Mouse (Mus musculus) heart, embryonic 10.5 days (tissue): ENCODE data around the gene Pfdn6. TPM values are rescaled to one million over a fixed set of nuclear protein-coding genes. Genes with fewer than 3 reads are reported as not detected.

Source experiments
- DNase-seq: peaks from one replicate; pipeline ENCODE4 v3.0.0-alpha.2; 2017; ENCODE audit warnings: low spot score
- H3K27ac ChIP-seq: fragments of 300-500 bp; sonication (generic); 2 replicates; pipeline ENCODE4 v1.5.1; 2016; ENCODE audit warnings: mild to moderate bottlenecking
- H3K27me3 ChIP-seq: fragments of 300-500 bp; sonication (generic); 2 replicates; pipeline ENCODE4 v1.6.1; 2016; ENCODE audit warnings: mild to moderate bottlenecking; ENCODE audit not compliant: poor library complexity, insufficient read depth, severe bottlenecking
- H3K36me3 ChIP-seq: fragments of 300-500 bp; sonication (generic); 2 replicates; pipeline ENCODE4 v1.6.1; 2016; ENCODE audit warnings: mild to moderate bottlenecking, moderate library complexity
- H3K4me1 ChIP-seq: fragments of 300-500 bp; sonication (generic); 2 replicates; pipeline ENCODE4 v1.6.1; 2016; ENCODE audit warnings: mild to moderate bottlenecking
- H3K4me3 ChIP-seq: fragments of 300-500 bp; sonication (generic); 2 replicates; pipeline ENCODE4 v1.5.1; 2016; ENCODE audit warnings: mild to moderate bottlenecking, moderate library complexity
- H3K9me3 ChIP-seq: fragments of 300-500 bp; sonication (generic); 2 replicates; pipeline ENCODE4 v1.6.1; 2016; ENCODE audit warnings: mild to moderate bottlenecking, moderate library complexity
- WGBS: fragments of 180-500 bp; shearing (Covaris S2); methylation state at CpG from one replicate; pipeline ENCODE4 v1.1.7; 2016; 5-methylcytosine and 5-hydroxymethylcytosine counted together
- polyA plus RNA-seq: library from polyadenylated mRNA; unstranded; fragments of >200 nt; fragmentation: Nextera tagmentation; extraction: Ambion mirVana; gene quantifications from 2 replicates; pipeline ENCODE4 v1.2.1, GENCODE M21; 2016

Gene Pfdn6
- polyA plus RNA-seq, 1 experiment from 2014 or later, result 198 TPM

GRCm38 (mm10) chr17:33924577-33925283, 15.4 kb downstream of the Pfdn6 start:
- no peak for DNase-seq
- H3K9me3 ChIP-seq, result no peaks in the 10 kb centered on the region
- H3K27me3 ChIP-seq, result no peaks in the 10 kb centered on the region
- peaks cover 11% of the 10 kb centered on the region; the same call in 1 of the 2 replicates for H3K36me3 ChIP-seq
- WGBS, result 78% methylated on average over 10 of the region's 10 CpGs
- H3K4me1 ChIP-seq, result peaks cover 21% of the 10 kb centered on the region
- H3K4me3 ChIP-seq, result no peak overlapping the region
- no peak overlapping the region for H3K27ac ChIP-seq

DNA sequence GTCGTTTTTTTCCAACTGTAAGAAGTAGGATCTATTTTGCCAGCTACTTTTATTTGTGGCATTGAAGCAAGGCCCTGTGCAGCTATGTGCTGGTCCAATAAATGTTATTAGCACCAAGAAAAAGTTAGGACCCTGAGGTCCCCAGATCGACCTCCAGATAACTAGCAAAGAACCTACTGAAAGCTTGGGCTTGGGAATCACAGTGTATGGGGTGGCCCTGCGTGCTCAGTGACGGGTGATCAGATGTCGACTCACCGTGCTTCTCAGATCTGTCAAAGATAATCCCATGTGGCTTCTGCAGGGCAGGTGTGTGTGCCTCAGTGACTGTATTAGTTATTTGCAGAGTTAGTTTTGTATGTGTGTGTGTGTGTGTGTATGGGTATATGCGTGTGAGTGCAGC, 18.8 kb downstream of the Pfdn6 start:
- Histone ChIP-seq H3K27me3 (no peaks in the 10 kb centered on the region), H3K27ac (no peak overlapping the region), H3K4me3 (0 out of 2 replicates have a peak overlapping the region, but pooled peaks have one; percentile 82), H3K36me3 (peaks cover 26% of the 10 kb centered on the region), H3K4me1 (peaks cover 41% of the 10 kb centered on the region), H3K9me3 (no peaks in the 10 kb centered on the region)
- DNase-seq, result no peak
- WGBS, result 87% methylated on average over 7 of the region's 7 CpGs

GRCm38 (mm10) chr17:33920282-33921097, 19.7 kb downstream of the Pfdn6 start:
- WGBS, result under 1% methylated on average over 36 of the region's 36 CpGs
- Histone ChIP-seq H3K4me3 (peak overlapping the region; percentile 82), H3K4me1 (peaks cover 41% of the 10 kb centered on the region), H3K27ac (peak overlapping the region; percentile 83), H3K36me3 (peaks cover 22% of the 10 kb centered on the region), H3K27me3 (no peaks in the 10 kb centered on the region), H3K9me3 (no peaks in the 10 kb centered on the region)
- DNase-seq, result peak; percentile 92

GRCm38 (mm10) chr17:33919351-33920281, 20.5 kb downstream of the Pfdn6 start:
- peak overlapping the region; percentile 82 for H3K4me3 ChIP-seq
- no peaks in the 10 kb centered on the region for H3K27me3 ChIP-seq
- peaks cover 25% of the 10 kb centered on the region for H3K36me3 ChIP-seq
- H3K4me1 ChIP-seq, result peaks cover 47% of the 10 kb centered on the region
- DNase-seq, result peak; percentile 92
- peak overlapping the region; percentile 83 for H3K27ac ChIP-seq
- under 1% methylated on average over 52 of the region's 52 CpGs for WGBS
- H3K9me3 ChIP-seq, result no peaks in the 10 kb centered on the region

GRCm38 (mm10) chr17:33918293-33919203, 21.6 kb downstream of the Pfdn6 start:
- DNase-seq, result no peak
- H3K27me3 ChIP-seq, result no peaks in the 10 kb centered on the region
- peaks cover 35% of the 10 kb centered on the region for H3K36me3 ChIP-seq
- WGBS, result 52% methylated on average over 37 of the region's 37 CpGs
- H3K27ac ChIP-seq, result peak overlapping the region; percentile 83; the same call in 1 of the 2 replicates
- no peaks in the 10 kb centered on the region for H3K9me3 ChIP-seq
- peak overlapping the region; percentile 82 for H3K4me3 ChIP-seq
- peaks cover 47% of the 10 kb centered on the region for H3K4me1 ChIP-seq

- peak overlapping the region; percentile 81; the same call in 1 of the 2 replicates for H3K4me3 ChIP-seq
- peaks cover 42% of the 10 kb centered on the region for H3K36me3 ChIP-seq
- no peak for DNase-seq
- peak overlapping the region; percentile 52 for H3K27ac ChIP-seq
- no peaks in the 10 kb centered on the region for H3K27me3 ChIP-seq
- WGBS, result 85% methylated on average over 18 of the region's 18 CpGs
- H3K4me1 ChIP-seq, result peaks cover 47% of the 10 kb centered on the region
- H3K9me3 ChIP-seq, result no peaks in the 10 kb centered on the region
Measured at GRCm38 (mm10) chr17:33917656-33918292, 22.4 kb downstream of the Pfdn6 start.

- H3K4me1 ChIP-seq, result peaks cover 51% of the 10 kb centered on the region
- H3K9me3 ChIP-seq, result no peaks in the 10 kb centered on the region
- WGBS, result 69% methylated on average over 31 of the region's 31 CpGs
- peak overlapping the region; percentile 81 for H3K4me3 ChIP-seq
- no peaks in the 10 kb centered on the region for H3K27me3 ChIP-seq
- peak overlapping the region; percentile 52; the same call in 1 of the 2 replicates for H3K27ac ChIP-seq
- H3K36me3 ChIP-seq, result peaks cover 49% of the 10 kb centered on the region
- no peak for DNase-seq
Measured at GRCm38 (mm10) chr17:33916847-33917655, 23.1 kb downstream of the Pfdn6 start.

DNA sequence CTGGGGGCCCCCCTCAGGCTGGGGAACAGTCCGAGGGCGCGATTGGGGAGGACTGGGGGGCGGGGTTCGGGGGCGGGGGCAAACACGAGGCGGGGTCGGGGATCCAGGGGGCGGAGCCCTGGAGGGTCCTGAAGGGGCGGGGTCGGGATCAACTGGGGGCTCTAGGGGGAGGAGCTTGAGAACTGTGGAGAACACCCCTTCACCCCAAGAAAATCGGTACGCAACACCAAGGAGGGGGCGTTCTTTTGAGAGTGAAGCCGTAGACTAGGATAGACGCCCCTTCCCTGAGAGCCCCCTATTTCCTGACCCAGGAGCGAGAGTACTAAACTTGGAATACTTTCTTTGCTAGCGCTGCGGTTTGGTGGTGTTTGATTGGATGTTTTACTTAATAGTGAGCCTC, 23.8 kb downstream of the Pfdn6 start:
- peak overlapping the region; percentile 97 for H3K27ac ChIP-seq
- no peaks in the 10 kb centered on the region for H3K27me3 ChIP-seq
- peaks cover 56% of the 10 kb centered on the region for H3K4me1 ChIP-seq
- WGBS, result 2% methylated on average over 19 of the region's 20 CpGs
- peak overlapping the region; percentile 81 for H3K4me3 ChIP-seq
- peak; percentile 89 for DNase-seq
- no peaks in the 10 kb centered on the region for H3K9me3 ChIP-seq
- H3K36me3 ChIP-seq, result peaks cover 56% of the 10 kb centered on the region

DNA sequence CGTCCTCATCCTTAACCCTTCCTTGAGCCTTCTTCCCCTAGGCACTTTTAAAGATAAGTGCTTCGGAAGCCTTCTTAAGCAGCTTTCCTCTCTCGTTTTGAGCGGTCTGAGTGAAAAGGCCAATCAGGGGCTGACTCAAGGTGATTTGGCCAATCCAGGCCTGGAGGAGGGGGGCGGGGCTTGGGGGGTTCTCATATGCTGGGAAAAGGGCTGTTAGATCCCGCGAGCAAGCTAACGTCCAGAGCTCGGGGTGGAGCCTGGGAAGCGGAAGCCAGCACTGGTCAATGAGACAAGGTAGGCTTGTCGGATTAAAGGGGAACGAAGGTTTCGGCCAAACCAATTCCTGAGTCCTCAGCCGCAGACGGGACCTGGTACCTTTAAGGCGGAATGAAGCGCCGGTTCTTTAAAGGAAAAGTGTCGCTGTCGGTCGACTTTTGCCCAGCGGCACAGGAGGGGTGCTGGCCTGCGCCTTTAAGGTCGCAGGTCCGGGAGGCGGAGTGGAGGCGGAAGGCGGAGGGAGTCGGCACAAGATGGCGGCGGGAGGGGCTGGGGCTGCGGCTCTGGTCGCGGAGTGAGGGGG, 24.4 kb downstream of the Pfdn6 start, which contains the start of the genes Tapbp and Zbtb22:
Tapbp (plus strand) TSS at position 229 of the 580 bp plus-strand sequence.
Zbtb22 (plus strand) TSS at position 234 of the 580 bp plus-strand sequence.
- Histone ChIP-seq H3K9me3 (no peaks in the 10 kb centered on the region), H3K27ac (peak within 1 kb of the TSS; percentile 97), H3K36me3 (peaks cover 62% of the 10 kb centered on the region), H3K27me3 (no peaks in the 10 kb centered on the region), H3K4me3 (peak within 1 kb of the TSS; percentile 81), H3K4me1 (peaks cover 56% of the 10 kb centered on the region)
- WGBS, result under 1% methylated on average over 34 of the region's 34 CpGs
- DNase-seq, result peak; percentile 100

GRCm38 (mm10) chr17:33914969-33915391, 25.2 kb downstream of the Pfdn6 start:
- Histone ChIP-seq H3K36me3 (peaks cover 67% of the 10 kb centered on the region), H3K27ac (peak overlapping the region; percentile 97; the same call in 1 of the 2 replicates), H3K4me3 (peak overlapping the region; percentile 81), H3K4me1 (peaks cover 59% of the 10 kb centered on the region), H3K9me3 (no peaks in the 10 kb centered on the region), H3K27me3 (no peaks in the 10 kb centered on the region)
- 73% methylated on average over 13 of the region's 13 CpGs for WGBS
- no peak for DNase-seq
